Mouse (Mus musculus) frontal cortex, postnatal 14 days (tissue): Measurements from ENCODE around the gene Orc3.
A peak's percentile ranks its signal among the peaks of the same experiment; 100 is the strongest.

Source experiments
- DNase-seq, 2 experiments: peaks; one replicate each; pipeline ENCODE4 v3.0.0; 2022; ENCODE audit warnings: low spot score in 2 of 2

Gene Orc3

GRCm38 (mm10) chr4:34614630-34615094, at the start of gene Orc3, which contains the start of gene Rars2:
Gene Orc3 (minus strand): TSS chr4:34614944.
Gene Rars2 (plus strand): TSS chr4:34614957.
- DNase-seq, result peak; percentile 85 to 89

- no peak for DNase-seq
These were observed 47.2 kb upstream of the Orc3 start for GRCm38 (mm10) chr4:34661927-34662326.

DNA sequence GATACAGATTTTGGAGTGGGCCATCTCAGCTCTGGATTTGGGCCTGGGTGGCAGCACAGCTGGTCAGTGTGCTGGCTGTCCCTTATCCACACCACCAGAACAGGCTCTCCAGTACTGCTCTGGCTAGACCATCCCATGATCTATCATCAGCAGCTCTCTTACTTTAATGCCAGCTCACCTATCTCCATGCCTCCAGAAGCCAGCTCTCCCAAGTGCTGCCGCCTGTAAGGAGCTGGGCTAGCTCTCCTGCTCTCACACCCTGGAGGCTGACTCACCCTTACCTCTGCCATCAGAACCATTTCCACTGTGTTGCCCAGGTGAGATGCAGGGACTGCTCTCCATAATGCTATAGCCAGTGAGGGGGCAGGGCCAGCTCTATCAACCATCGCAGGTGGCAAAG, 46.8 kb upstream of the Orc3 start:
- no peak for DNase-seq

DNA sequence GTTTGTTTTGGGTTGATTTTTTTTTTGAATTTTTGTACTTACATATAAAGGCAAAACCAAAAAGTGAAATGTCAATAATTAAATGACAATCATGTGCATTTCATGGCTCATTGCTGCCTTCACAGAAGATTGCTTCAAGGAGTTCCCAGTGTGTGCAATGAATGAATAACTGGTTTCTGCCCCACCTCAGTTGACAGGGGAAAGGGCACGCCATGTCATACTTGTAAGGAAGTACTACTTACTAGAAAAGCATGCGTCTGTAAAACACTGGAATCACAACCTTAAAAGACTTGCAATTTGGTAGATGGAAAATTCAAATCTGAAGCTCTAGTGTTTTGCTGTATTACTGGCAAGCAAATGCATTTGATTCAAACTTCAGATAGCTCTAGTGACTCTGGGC, 44.3 kb upstream of the Orc3 start:
- DNase-seq, result no peak

- DNase-seq, result no peak
These were observed 41.4 kb upstream of the Orc3 start for GRCm38 (mm10) chr4:34656101-34656500.

- no peak for DNase-seq
These were observed 38.4 kb upstream of the Orc3 start for GRCm38 (mm10) chr4:34653179-34653578.

DNA sequence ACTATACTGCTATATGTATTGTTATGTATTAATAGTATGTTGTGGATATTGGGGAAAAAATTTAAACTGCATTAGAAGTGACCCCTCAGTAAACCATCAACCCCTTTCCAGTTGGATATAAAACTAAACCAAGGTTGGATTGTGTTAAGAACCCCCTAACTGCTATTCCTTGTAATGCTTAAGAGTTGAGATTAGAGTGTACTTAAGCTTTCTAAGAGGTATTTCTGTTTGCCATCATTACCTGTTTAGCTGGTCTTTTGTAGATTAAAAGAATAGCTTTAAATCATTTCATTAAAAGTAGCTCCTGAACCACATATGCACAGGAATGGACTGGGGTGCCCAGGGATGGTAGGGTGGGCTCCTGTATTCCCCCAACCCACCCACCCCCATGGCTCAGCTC, 30.0 kb upstream of the Orc3 start:
- no peak for DNase-seq

DNA sequence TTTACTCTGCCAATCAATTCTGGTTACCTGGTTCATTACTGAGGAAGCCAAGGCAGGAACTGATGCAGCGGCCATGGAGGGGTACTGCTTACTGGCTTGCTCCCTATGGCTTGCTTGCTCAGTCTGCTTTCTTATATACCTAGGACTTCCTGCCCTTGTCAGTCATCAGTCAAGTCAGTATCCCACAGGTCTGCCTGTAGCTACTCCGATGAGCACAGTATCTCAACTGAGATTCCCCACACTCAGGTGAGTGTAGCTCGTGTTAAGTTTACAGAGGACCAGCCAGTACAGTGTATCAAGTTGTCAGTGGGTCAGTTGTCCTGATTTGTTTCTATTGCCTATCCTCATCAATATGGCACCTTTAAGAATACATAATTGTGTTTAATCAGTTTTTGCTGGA, 26.0 kb upstream of the Orc3 start:
- no peak for DNase-seq

GRCm38 (mm10) chr4:34639745-34640364, 25.1 kb upstream of the Orc3 start:
- no peak for DNase-seq

GRCm38 (mm10) chr4:34637851-34638250, 23.1 kb upstream of the Orc3 start:
- no peak for DNase-seq

DNA sequence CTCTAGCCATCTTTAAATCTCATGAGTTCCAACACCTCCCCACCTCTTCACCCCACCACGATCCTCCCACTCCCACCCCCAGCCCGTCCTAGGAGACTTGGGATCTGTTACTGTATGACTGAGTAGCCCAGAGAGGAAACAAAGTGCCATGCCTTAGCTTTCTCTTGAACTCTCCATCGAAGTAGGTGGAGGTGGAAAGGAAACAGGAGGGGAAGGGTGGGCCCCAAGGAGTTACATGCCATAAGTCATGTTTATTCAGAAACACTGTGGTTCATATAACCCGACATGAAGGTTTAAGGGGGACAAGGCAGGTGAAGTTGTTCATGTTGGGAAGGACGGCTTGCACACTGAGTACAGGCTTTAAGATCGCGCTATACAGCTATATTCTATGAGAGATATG, 22.6 kb upstream of the Orc3 start:
- no peak for DNase-seq

DNA sequence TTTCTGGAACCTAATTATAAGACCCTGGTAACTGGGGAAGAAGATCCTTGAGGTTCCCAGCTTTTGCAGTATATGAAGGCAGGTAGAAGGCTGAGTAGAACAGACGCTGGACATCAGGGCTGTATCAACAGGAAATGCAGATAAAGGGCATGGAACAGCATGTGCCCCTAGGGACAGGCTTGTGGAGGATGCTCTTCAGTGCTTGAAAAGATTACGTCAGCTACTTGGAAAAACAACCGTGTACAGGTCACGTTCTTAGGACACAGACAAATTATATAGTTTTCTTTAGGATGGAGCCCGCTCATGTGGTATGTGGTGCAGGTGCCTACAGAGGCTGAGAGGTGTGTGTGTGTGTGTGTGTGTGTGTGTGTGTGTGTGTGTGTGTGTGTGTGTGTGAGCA, 21.3 kb upstream of the Orc3 start:
- DNase-seq, result no peak

- no peak for DNase-seq
These were observed 19.4 kb upstream of the Orc3 start for GRCm38 (mm10) chr4:34634129-34634528.

- DNase-seq, result no peak
These were observed 15.2 kb upstream of the Orc3 start for GRCm38 (mm10) chr4:34629956-34630355.

GRCm38 (mm10) chr4:34626401-34626800, 11.7 kb upstream of the Orc3 start:
- DNase-seq, result no peak

DNA sequence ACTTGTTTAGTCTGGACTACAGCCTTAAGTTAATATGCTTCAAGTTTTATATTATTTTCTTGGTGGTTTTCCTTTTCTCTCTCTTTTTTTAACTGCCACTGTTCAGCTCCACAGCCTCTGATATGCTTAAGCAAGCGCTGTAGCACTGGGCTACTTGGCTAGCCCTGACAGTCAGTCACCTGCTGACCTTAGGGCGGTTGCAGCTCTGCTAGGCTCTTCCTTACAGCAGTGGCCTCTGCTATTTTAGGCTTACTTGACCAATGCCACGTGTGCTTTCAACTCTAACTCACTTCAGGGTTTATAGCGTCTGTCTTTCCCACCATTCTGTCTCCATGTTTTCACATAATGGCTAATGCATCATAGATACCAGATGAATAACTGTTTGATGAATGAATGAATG, 10.8 kb upstream of the Orc3 start:
- no peak for DNase-seq

DNA sequence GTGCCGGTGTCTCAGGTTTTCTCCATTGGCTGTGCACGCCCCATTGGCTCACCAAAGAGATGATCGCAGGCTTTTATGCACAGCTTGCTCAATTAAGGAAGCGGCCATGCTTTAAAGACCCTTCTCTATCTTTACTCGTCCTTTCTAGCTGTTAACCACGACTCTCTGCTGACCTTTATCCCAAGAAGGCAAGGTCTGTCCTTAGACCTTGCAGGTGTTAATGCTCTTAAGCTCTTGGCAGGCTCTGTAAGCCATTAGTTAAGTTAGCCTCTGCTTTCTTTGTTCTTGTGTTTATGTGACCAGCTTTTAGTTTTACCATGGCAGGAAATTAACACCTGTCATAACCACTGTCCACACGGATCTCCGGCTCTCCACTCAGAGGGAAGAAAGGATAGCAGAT, 1.4 kb upstream of the Orc3 start:
- DNase-seq, result no peak

- peak in 1 of 2 experiments; percentile 16 for DNase-seq
These were observed 559 bp upstream of the Orc3 start for GRCm38 (mm10) chr4:34615303-34615702.

- DNase-seq, result no peak
These were observed 1.1 kb downstream of the Orc3 start for GRCm38 (mm10) chr4:34613571-34614145.

GRCm38 (mm10) chr4:34606658-34607057, 8.1 kb downstream of the Orc3 start:
- DNase-seq, result no peak

GRCm38 (mm10) chr4:34603123-34603522, 11.6 kb downstream of the Orc3 start:
- no peak for DNase-seq

GRCm38 (mm10) chr4:34584871-34585607, 29.7 kb downstream of the Orc3 start:
- DNase-seq, result no peak

DNA sequence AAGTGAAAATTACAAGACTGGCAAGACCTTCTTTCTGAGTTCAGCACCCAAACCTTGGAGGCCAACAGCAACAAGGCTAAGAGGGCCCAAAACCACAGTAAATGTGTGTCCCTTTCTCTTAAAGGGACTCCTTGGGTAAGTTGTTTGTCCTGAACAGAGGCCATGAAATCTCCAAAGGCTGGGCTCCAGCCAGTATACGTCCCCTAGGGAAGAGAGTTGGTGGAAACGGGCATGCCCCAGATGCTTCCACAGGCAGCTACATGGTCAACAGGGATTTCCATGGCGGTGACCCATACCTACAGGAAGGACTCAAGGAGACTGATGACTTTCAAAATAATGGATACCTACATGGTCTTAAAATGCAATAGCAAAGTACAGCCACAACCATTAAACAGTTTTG, 31.3 kb downstream of the Orc3 start:
- no peak for DNase-seq
